Mouse (Mus musculus): Measurements from ENCODE around the gene Gm8126.
"Not testable (repeated sequence)": the region's sequence is repeated elsewhere in the genome, so short reads cannot be mapped to it uniquely, and the experiment has no call there.

Gene Gm8126

DNA sequence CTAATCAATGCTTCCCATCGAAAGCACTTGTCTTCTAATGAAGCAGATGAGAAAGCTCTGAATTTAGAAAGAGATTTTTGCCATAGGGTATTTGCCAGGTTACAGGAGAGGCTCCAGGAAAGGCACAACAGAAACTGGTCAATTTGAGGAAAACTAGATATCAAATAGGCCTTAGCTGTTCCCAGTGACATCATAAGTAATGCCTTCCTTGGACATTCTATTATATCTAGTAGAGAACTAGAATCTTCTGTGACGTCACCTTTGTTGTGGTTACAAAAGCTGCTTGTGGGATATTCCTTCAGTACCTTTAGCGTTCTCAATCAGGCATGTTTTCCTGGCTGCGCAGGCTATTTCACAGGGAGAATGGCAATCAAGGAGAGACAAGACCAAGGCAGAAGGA, at the start of gene Gm8126:
Gene Gm8126, plus strand, starts transcription at position 301 of the 400 bp plus-strand sequence.
- DNase-seq, result not testable (repeated sequence)

GRCm38 (mm10) chr14:43235204-43235603, 23.2 kb upstream of the Gm8126 start, which contains the start of gene Gm8122:
TSS of gene Gm8122 (minus strand) at chr14:43235304.
- DNase-seq, result not testable (repeated sequence)

DNA sequence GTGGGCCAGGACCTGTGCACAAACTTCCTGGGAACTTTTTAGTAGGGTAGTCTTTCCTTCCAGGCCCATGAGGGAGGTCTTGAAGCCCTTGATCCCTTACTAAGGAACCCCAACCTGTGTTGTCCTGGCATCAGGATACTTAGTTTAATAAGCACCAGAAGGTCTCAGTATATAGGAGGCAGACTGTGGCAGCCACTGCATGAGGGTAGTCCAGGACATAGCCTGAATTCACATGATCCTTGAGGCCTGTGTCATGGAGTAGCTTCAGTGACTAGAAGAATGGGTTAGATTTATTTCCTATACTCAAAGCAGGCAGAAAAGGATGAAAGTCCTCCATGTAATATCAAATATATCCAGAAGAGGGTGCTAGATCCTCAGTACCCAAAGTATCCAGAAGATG, 20.7 kb upstream of the Gm8126 start:
- not testable (repeated sequence) for DNase-seq

GRCm38 (mm10) chr14:43249611-43250170, 8.8 kb upstream of the Gm8126 start:
- DNase-seq, result peak; percentile 7

DNA sequence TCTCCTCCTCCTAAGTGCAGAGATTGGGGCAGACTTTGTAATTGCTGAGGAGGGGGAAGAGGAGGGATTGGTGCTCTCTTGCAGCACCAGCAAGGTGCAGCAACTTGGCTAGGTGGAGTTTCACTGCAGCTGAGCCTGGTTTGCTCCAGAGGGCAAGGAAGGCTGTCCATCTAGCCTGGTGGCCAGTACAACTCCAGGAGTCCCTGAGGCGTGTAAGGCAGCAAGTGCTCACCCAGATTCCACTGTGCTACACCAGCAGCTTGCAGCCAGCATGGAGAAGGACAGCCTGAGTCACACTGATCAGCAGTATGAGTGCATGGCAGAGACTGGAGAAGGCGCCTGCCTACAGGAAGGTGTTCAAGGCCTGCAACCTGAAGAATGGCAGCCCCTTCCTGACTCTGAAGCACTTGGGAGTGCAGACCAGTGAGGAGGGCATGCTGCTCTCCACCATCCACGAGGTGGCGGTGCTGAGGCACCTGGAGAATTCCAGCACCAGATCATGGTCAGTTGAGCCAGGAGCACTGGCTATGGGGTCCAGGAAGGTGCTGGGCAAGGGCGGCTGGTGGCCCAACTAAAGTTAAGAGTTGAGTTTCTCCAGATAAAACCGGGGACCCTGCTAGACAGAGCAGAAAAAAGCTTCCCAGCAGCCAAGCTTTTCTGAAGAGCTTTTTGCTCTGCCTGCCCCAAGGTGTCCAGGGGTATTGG, 7.7 kb upstream of the Gm8126 start:
- not testable (repeated sequence) for DNase-seq

GRCm38 (mm10) chr14:43256511-43256910, 1.9 kb upstream of the Gm8126 start:
- DNase-seq, result not testable (repeated sequence)

DNA sequence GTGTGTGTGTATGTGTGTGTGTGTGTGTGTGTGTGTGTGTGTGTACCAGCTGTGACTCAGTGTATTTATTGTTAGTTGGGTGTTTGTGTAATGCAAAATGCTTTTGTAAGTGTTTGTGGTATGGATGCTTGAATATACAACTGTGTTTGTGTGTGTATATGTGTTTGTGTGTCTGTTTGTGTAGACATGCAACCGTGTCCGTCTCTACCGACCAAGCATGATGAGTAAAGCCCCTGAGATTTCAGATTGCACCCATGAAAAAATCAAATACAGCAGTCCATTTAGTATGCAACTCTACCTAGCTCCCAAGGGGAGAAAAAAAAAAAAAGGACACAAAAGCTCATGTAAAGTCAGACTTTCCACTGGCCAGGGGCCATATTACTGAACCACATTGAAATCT, 5.0 kb downstream of the Gm8126 start:
- DNase-seq, result not testable (repeated sequence)

GRCm38 (mm10) chr14:43268521-43269084, 10.2 kb downstream of the Gm8126 start:
- DNase-seq, result not testable (repeated sequence)

GRCm38 (mm10) chr14:43269211-43269610, 10.8 kb downstream of the Gm8126 start:
- not testable (repeated sequence) for DNase-seq

DNA sequence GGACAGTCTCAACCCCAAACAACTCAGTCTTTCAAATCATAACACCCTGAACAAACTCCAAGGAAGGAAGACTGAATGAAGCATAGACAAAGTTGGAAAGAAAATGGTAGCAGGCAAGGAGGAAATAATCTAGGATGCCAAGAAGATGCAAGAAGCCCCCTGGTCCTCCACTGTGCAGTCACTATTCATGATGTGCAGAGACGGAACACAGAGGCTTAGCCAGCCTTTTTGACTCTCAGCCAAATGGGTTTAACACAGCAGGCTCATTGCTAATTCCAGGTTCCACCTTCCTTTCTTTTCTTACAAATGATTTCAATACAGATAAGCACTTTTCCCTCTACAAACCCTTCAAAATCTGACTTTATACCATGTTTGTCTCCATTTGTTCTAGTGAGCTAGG, 14.7 kb downstream of the Gm8126 start:
- DNase-seq, result not testable (repeated sequence)

DNA sequence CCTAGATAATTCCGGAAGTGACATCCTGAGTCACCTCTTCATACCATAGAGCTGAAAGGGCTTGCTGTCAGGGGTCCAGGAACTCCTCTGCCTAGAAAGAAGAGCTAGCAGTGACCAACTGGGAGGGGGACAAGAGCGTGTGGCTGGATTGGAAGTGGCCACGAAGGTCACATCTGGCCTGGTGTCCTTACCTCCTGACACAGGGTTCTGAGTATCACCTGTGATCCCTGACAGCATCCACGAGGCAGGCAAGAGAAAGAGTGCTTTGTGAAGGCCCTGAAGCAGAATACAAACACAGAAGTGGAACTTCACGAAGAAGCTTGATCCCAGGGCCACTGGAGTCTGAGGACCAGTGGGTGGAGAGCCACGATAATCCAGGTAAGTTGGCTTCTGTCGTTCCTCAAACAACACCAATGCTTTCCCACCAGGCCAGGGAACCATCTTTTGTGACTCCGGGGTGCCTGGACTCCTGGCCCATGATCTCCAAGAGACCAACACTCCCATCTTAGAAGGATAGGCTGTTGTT, 16.6 kb downstream of the Gm8126 start, which contains the start of gene Gm9732:
Gene Gm9732, plus strand, starts transcription at position 51 of the 526 bp plus-strand sequence.
- not testable (repeated sequence) for DNase-seq

GRCm38 (mm10) chr14:43275752-43276151, 17.3 kb downstream of the Gm8126 start:
- not testable (repeated sequence) for DNase-seq

GRCm38 (mm10) chr14:43277468-43277867, 19.0 kb downstream of the Gm8126 start:
- not testable (repeated sequence) for DNase-seq

DNA sequence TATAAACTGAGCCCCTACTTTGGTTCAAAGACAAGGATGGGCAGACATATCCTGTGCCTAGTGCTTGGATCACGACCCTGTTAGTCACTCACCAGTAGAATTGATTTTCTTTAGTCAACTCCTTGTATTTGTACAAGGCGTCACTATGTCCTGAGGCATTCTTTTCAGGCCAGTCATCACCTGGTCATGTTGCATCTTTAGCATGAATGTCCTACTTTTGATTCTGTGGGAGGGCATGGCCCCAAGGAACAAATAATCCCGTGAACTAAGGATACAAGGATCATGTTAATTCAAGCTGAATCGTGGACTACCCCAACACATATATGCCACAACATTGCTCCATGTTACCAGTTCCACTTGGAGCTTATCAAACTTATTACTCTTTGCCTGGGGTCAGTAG, 19.7 kb downstream of the Gm8126 start:
- DNase-seq, result not testable (repeated sequence)

- not testable (repeated sequence) for DNase-seq
Observed at GRCm38 (mm10) chr14:43278681-43279080, 20.2 kb downstream of the Gm8126 start.

- DNase-seq, result not testable (repeated sequence)
Observed at GRCm38 (mm10) chr14:43293503-43293902, 35.1 kb downstream of the Gm8126 start, which contains the start of gene Gm8127. TSS of gene Gm8127 (minus strand) at chr14:43293832.
